Mouse (Mus musculus): ENCODE data around the gene Prl8a1.

The Prl8a1 gene

GRCm38 (mm10) chr13:27582071-27582470, at the start of gene Prl8a1:
Gene Prl8a1, minus strand, starts transcription at chr13:27582171.
- DNase-seq (ENCODE audit: low read depth, low spot score) = no peak

GRCm38 (mm10) chr13:27610482-27610881, 28.5 kb upstream of the Prl8a1 start, which contains the start of gene Prl7b1:
Gene Prl7b1, minus strand, starts transcription at chr13:27610582.
- DNase-seq (ENCODE audit: low read depth, low spot score) = no peak

GRCm38 (mm10) chr13:27564506-27564905, 17.5 kb downstream of the Prl8a1 start, which contains the start of gene Prl8a9:
Gene Prl8a9, minus strand, starts transcription at chr13:27564606.
- DNase-seq (ENCODE audit: low read depth, low spot score) = no peak

- DNase-seq (ENCODE audit: low read depth, low spot score) = no peak
Measured at GRCm38 (mm10) chr13:27553336-27553735, 28.6 kb downstream of the Prl8a1 start.
